Mouse (Mus musculus): ENCODE measurements around the gene Il21r.

- no peak for TF ChIP-seq POLR2A (IDR thresholded peaks at IDR 0.05; ENCODE audit: control insufficient read depth in 1 of 2, insufficient read depth in 1 of 2, low read depth in 1 of 2, low read length in 2 of 2, poor library complexity in 1 of 2)
- no peak for TF ChIP-seq UBTF (IDR thresholded peaks at IDR 0.05; ENCODE audit: borderline replicate concordance, insufficient read depth, low read depth, low read length)
- TF ChIP-seq POLR2AphosphoS2 (IDR thresholded peaks at IDR 0.05; ENCODE audit: low read length) = no peak
- no peak for TF ChIP-seq GABPA (IDR thresholded peaks at IDR 0.05; ENCODE audit: low read depth, low read length)
- no peak for TF ChIP-seq CTCF (IDR thresholded peaks at IDR 0.05 in 2 of 3, conservative IDR thresholded peaks at IDR 0.05 in 1 of 3; ENCODE audit: control insufficient read depth in 1 of 3, insufficient read depth in 1 of 3, low read depth in 2 of 3, low read length in 3 of 3, poor library complexity in 1 of 3, severe bottlenecking in 1 of 3)
- TF ChIP-seq GATA1 (IDR thresholded peaks at IDR 0.05; ENCODE audit: low read depth, low read length) = no peak
- no peak for TF ChIP-seq CHD2 (IDR thresholded peaks at IDR 0.05; ENCODE audit: low read length)
- TF ChIP-seq POLR2AphosphoS5 (IDR thresholded peaks at IDR 0.05; ENCODE audit: borderline replicate concordance, low read depth, low read length) = no peak
- TF ChIP-seq USF2 (IDR thresholded peaks at IDR 0.05; ENCODE audit: borderline replicate concordance in 1 of 2, insufficient read depth in 1 of 2, low read depth in 1 of 2, low read length in 2 of 2) = no peak
- no peak for TF ChIP-seq CHD1 (IDR thresholded peaks at IDR 0.05; ENCODE audit: low read depth, low read length)
- no peak for TF ChIP-seq KAT2A (conservative IDR thresholded peaks at IDR 0.05; ENCODE audit: low read depth, low read length)
- no peak for TF ChIP-seq E2F4 (IDR thresholded peaks at IDR 0.05; ENCODE audit: borderline replicate concordance, low read depth, low read length)
- TF ChIP-seq MYC (IDR thresholded peaks at IDR 0.05; ENCODE audit: low read depth, low read length) = no peak
Measured at GRCm38 (mm10) chr7:125563093-125563492, 40.1 kb upstream of the Il21r start.
